Mouse (Mus musculus) embryonic stem cell, embryonic (primary cell): Measurements from ENCODE around the gene Rnase13.

Experiments used
- CTCF ChIA-PET, 4 experiments: fragments of 300-600 bp in 2 of 4; fragments of 350-600 bp in 2 of 4; sonication (Branson Sonifier 250); formaldehyde crosslinking; loops; one replicate each; lab custom pipeline; 2022; ENCODE audit warnings: inconsistent platforms in 2 of 4; lab: Charles Lee
- POLR2A ChIA-PET, 4 experiments: fragments of 300-600 bp in 2 of 4; fragments of 350-600 bp in 2 of 4; sonication (Branson Sonifier 250); formaldehyde crosslinking; loops; one replicate each; lab custom pipeline; 2022; ENCODE audit warnings: antibody characterized with exemption in 4 of 4, inconsistent platforms in 1 of 4; lab: Charles Lee

The Rnase13 gene

DNA sequence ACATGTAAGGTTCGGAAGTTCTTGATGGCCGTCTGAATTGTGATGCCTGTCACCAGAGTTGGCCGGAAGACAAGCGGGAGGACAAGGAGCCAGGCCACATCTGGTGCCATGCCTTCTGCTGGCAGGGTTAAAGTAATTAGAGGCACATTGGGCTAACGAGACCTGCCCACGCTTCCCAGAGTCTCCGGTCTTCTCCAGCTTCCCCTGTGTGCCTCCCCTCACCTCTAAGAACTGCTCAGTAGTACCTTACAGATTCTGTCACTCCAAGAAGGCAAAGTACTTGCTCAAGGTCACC is at the start of gene Rnase13:
Gene Rnase13 (minus strand): TSS at position 203 of the 295 bp plus-strand sequence.
- POLR2A ChIA-PET, result interaction anchor here in 1 of 4 experiments (1.5 kb wide), 1 partner anchor 10 kb away, joined by 9 read pairs; no protein-coding TSS in a partner anchor
- CTCF ChIA-PET, result no interaction called here

DNA sequence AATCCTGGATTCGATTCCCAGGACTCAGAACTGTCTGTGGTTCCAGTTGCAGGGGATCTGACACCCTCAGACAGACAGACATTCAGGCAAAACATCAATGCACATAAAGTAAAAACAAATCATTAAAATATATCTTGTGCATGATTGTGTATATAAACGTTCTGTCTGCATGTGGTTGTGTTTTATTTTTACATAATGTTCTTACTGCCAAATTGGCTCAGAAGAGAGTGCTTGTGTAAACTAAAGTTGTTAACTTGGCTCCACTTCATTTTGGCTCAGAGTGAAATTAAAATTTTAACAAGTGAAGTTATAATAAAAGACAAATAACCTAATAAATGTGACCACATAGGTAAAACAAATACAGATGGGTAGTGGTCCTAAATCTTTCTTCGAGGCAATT is 44.8 kb upstream of the Rnase13 start:
- ChIA-PET CTCF (no interaction called here), POLR2A (no interaction called here)

DNA sequence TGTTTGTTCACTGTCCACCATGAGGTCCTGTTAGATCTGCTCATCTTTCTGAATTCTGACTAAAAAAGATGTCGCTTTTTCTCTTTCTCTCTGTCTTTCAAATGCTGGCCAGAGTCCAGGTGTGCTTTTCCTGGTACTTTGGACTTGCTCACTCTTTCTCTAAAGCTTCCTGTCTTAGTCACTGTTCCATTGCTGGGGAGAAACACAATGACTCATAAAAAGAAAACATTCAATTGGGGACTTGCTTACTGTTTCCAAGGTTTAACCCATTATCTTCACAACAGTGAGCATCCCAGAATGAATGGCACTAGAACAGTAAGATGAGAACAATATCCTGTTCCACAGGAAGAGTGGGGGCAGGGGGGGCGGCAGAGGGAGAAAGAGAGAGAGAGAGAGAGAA is 37.7 kb upstream of the Rnase13 start:
- CTCF ChIA-PET, result no interaction called here
- POLR2A ChIA-PET, result interaction anchor here in 1 of 4 experiments (0.7 kb wide), 1 partner anchor 47 kb away, joined by 3 read pairs; no protein-coding TSS in a partner anchor

DNA sequence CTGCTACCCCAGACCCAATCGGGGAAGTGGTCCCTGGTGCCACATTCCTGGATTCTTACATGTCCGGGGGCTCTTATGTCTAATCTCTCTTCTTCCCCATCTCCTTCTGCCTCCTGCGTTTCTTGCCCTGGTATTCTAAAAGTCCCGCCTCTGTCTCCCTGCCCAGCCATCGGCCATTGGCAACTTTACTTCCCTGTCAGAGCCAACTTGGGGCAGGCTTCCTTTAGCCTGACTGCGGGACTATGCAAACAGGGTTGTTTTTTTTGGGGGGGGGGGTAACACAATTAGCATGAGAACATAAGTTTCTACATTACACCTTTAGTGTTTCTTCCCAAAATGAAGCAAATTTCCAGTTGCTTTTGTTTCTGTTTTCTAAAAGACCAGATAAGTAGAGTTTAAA is 20.8 kb upstream of the Rnase13 start:
- ChIA-PET POLR2A (interaction anchor here in 2 of 4 experiments (0.8 to 1.3 kb wide), 4 partner anchors 11 to 52 kb away, joined by 3 to 4 read pairs (median 3); no protein-coding TSS in a partner anchor), CTCF (no interaction called here)

GRCm38 (mm10) chr14:51942236-51942635 is 19.7 kb upstream of the Rnase13 start:
- CTCF ChIA-PET, result interaction anchor here in 1 of 4 experiments (0.9 kb wide), 1 partner anchor 64 kb away, joined by 3 read pairs; no protein-coding TSS in a partner anchor
- POLR2A ChIA-PET, result interaction anchor here in 2 of 4 experiments (0.5 to 1.5 kb wide), 4 partner anchors 10 to 80 kb away, joined by 3 to 6 read pairs (median 3); no protein-coding TSS in a partner anchor

DNA sequence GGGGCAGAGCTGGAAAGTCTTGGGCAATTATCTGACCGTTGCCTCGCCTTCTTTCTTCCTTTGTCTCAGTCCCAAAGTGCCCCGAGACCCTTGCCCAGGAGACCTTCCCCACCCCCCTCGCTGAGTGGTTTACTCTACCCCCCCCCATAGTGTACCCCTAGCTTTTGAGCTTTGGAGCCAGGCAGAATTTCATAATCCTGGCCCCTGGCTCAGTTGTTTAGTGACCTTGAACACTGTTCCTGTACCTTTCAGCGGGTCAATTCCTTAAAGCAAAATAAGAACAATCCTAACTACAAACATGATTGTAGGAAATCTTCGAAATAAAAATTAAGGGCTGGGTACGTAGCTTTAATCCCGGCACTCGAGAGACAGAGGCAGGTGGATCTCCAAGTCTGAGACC is 19.0 kb upstream of the Rnase13 start:
- ChIA-PET POLR2A (interaction anchor here in 3 of 4 experiments (0.5 to 1.5 kb wide), 9 partner anchors 11 to 81 kb away, joined by 3 to 6 read pairs (median 3); partner anchors contain the start of gene Ndrg2 (in 1 of the 3)), CTCF (interaction anchor here in 3 of 4 experiments (0.6 to 1.1 kb wide), 8 partner anchors 10 to 943 kb away, joined by 3 to 6 read pairs (median 4); no protein-coding TSS in a partner anchor)

DNA sequence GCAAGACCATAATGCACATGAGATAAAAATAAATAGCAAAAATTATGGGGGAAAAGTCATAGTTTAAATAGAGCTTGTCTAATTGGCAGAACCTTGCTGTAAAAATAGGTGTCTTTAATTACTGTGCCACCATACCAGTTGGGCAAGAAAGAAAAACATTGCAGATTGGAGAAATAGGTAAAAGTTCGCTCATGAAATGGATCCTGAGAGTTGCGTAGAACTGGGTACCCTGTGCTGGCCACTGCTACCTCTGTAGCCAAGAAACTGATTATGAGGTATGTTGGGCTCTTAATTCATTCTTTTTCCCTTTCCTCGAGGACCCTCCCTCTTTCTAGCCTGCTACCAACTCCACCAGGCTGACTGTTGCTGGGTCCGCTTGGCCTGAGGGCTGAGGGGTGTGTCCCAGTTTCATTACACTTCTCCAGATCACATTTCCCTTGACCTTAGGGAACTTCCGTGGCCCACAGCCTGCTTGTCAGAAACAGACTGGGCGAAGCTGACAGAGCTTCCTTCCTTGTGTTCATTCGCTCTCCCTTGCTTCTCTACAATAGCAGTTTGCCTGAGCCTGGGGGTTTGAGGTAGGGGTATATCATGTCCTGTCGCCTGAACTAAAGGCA is 18.5 kb upstream of the Rnase13 start:
- CTCF ChIA-PET, result interaction anchor here in 3 of 4 experiments (0.6 to 1.1 kb wide), 7 partner anchors 10 to 354 kb away, joined by 3 to 4 read pairs (median 4); no protein-coding TSS in a partner anchor
- POLR2A ChIA-PET, result interaction anchor here in 2 of 4 experiments (0.6 to 1.5 kb wide), 9 partner anchors 12 to 82 kb away, joined by 3 to 6 read pairs (median 3); partner anchors contain the start of gene Ndrg2 (in 1 of the 2)

- CTCF ChIA-PET, result interaction anchor here in 1 of 4 experiments (1.1 kb wide), 1 partner anchor 8 kb away, joined by 6 read pairs; no protein-coding TSS in a partner anchor
- POLR2A ChIA-PET, result interaction anchor here in 2 of 4 experiments (0.6 to 2.9 kb wide), 7 partner anchors 26 to 81 kb away, joined by 3 to 8 read pairs (median 4); partner anchors contain the start of gene Mettl17 (in 1 of the 2)
Measured at GRCm38 (mm10) chr14:51939005-51939404, 16.4 kb upstream of the Rnase13 start.

DNA sequence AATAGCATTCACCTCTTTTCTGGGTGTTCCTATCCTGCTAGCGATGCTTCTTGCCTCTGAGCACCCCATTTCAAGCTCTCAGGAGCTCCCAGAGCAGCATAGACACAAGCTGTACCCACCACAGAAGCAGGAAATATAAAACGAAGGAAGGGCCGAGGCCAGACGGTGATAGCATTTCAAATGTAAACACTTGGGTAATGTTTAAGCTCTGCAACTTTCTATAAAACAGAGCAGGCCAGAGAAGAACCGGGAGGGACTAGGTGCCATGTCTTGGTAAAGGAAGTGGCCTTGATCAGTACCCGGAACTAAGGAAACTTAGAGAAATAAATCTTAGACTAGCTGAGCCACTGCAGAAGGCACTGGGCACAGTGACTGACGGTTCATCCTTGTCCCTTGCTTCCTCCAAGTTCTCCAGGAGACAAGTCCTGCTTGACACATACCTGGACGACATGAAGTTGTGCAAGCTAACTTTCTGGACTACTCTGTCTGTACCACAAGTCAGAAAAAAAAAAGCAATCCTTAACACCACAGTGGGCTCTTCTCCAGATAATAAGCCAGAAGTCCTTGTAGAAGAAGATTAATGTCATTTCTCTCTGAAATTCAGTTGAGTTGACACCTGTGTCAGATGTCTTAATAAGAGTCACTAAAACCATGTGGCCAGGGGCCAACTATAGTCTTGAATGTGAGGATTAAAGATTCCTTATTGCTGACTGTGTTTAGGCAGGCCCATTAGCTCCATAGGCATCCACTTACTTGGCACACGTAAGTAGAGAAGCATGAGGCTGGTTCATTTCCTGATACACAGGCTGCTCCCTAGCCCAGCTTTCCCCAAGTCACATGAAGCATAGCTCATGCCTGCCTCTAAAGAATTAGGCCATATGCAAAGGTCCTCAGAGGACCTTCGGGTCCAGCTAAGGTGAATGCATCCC is 9.8 kb upstream of the Rnase13 start:
- ChIA-PET CTCF (interaction anchor here in 2 of 4 experiments (0.6 to 2.9 kb wide), 3 partner anchors 14 to 52 kb away, joined by 4 to 26 read pairs (median 6); partner anchors contain the start of genes Arhgef40 (in 1 of the 2) and Tppp2 (in 1 of the 2)), POLR2A (interaction anchor here in 3 of 4 experiments (0.6 to 1.7 kb wide), 6 partner anchors 10 to 182 kb away, joined by 3 to 7 read pairs (median 3); partner anchors contain the start of gene Tmem253 (in 1 of the 3))

- POLR2A ChIA-PET, result interaction anchor here (0.7 to 1.7 kb wide), 8 partner anchors 16 to 89 kb away, joined by 3 to 7 read pairs (median 4); no protein-coding TSS in a partner anchor
- CTCF ChIA-PET, result interaction anchor here in 3 of 4 experiments (0.6 to 2.9 kb wide), 9 partner anchors 9 to 188 kb away, joined by 3 to 26 read pairs (median 4); no protein-coding TSS in a partner anchor
Measured at GRCm38 (mm10) chr14:51930824-51931223, 8.3 kb upstream of the Rnase13 start.

GRCm38 (mm10) chr14:51929968-51930367 is 7.4 kb upstream of the Rnase13 start:
- POLR2A ChIA-PET, result interaction anchor here in 3 of 4 experiments (0.9 to 1.7 kb wide), 6 partner anchors 18 to 93 kb away, joined by 3 to 6 read pairs (median 4); no protein-coding TSS in a partner anchor
- CTCF ChIA-PET, result interaction anchor here in 3 of 4 experiments (0.5 to 1.7 kb wide), 6 partner anchors 17 to 200 kb away, joined by 3 to 6 read pairs (median 4); no protein-coding TSS in a partner anchor

DNA sequence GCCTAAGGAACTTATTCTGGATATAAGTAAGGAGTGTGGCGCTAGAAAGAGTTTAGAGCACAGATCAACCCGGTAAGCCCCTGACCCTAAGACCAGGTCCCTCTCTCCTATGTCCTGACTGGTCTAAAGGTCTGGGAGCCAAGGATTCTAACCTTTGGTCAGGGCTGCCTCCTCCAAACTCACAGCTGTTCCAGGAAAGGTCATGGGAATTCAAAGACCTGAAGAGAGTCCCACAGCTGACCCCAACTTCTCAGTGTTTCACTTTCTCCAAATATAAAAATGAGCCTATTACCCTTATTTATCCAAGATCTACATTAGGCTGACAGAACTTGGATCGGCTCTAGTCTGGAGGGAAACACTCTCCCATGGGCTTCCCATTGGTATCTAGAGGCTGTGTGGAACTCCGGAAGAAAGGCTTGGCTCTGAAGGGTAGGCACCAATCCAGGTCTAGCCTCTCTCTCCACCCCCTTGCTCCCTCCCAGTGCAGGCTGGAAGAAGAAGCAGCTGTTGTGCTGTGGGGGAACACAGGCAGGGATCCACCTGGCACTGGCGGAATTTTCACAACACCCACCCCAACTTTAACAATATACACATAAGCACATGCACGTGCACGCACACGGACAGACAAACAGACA is 6.9 kb upstream of the Rnase13 start:
- CTCF ChIA-PET, result interaction anchor here in 3 of 4 experiments (0.5 to 1.7 kb wide), 6 partner anchors 17 to 190 kb away, joined by 3 to 6 read pairs (median 4); no protein-coding TSS in a partner anchor

DNA sequence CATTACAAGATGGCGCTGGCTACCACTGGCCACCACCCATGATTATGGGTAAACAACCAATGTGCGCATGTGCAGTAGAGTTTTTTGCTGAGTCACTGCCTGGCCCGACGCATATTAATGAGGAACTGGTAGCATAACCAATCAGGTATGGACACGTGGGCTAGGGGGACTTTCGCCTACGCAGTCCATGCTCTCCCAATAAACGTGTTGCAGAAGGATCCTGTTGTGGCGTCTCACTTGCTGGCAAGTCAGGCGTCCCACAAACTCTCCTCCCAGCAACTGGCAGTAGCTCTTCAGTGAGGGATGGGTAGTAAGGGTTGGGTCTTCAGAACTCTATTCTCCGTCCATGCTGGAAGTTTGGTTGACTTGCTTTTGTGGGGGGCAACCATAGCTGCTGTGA is 4.4 kb upstream of the Rnase13 start:
- POLR2A ChIA-PET, result interaction anchor here in 2 of 4 experiments (0.7 to 3.6 kb wide), 7 partner anchors 13 to 58 kb away, joined by 3 to 26 read pairs (median 4); partner anchors contain the start of genes Mettl17 (in 1 of the 2) and Ndrg2 (in 1 of the 2)
- CTCF ChIA-PET, result interaction anchor here in 1 of 4 experiments (1.3 kb wide), 1 partner anchor 22 kb away, joined by 3 read pairs; no protein-coding TSS in a partner anchor

More for the DNA sequence above, 6.9 kb upstream of the Rnase13 start:
- POLR2A ChIA-PET, result interaction anchor here in 3 of 4 experiments (0.6 to 1.7 kb wide), 7 partner anchors 17 to 94 kb away, joined by 3 to 6 read pairs (median 4); no protein-coding TSS in a partner anchor

- ChIA-PET POLR2A (interaction anchor here in 2 of 4 experiments (0.7 to 1.7 kb wide), 4 partner anchors 11 to 97 kb away, joined by 3 to 6 read pairs (median 4); no protein-coding TSS in a partner anchor), CTCF (interaction anchor here in 1 of 4 experiments (1.0 kb wide), 1 partner anchor 20 kb away, joined by 3 read pairs; no protein-coding TSS in a partner anchor)
Measured at GRCm38 (mm10) chr14:51923492-51923891, 919 bp upstream of the Rnase13 start.

DNA sequence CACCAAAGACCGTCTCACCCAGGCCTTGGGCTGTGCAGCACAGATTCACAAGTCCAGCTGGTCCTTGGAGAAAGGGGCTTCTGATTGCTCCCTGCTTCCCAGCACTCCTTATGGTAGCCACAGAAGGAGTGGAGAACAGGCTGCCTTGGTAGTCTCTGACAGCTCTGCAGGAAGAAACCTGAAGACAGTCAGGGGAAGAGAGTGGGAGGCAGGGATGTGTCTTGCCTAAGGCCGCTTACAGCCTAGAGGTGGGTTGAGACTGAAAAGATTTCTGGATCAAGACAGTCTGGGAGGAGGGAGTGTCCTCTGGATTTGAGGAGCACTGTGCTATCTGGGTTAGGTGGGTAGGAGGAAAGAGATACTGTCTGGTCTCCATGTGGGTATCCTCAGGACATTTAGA is 337 bp upstream of the Rnase13 start:
- ChIA-PET CTCF (no interaction called here), POLR2A (interaction anchor here in 1 of 4 experiments (1.5 kb wide), 1 partner anchor 11 kb away, joined by 9 read pairs; no protein-coding TSS in a partner anchor)

GRCm38 (mm10) chr14:51921759-51922570 is 608 bp downstream of the Rnase13 start:
- CTCF ChIA-PET, result interaction anchor here in 1 of 4 experiments (0.9 kb wide), 1 partner anchor 10 kb away, joined by 3 read pairs; no protein-coding TSS in a partner anchor
- POLR2A ChIA-PET, result interaction anchor here in 2 of 4 experiments (0.5 to 1.5 kb wide), 3 partner anchors 10 to 457 kb away, joined by 3 to 9 read pairs (median 8); partner anchors contain the start of gene Olfr1512 (in 1 of the 2)
